Mouse (Mus musculus) gastrocnemius, adult 2 months (tissue): ENCODE measurements at regions not wholly inside any gene's neighbourhood (a gene's known extent, or its start where the extent isn't known, plus 50 kb on each side); places are given as distances from the start of the nearest gene placed in this dataset.

ENCODE experiments used
- DNase-seq: peaks from one replicate; pipeline ENCODE4 v3.0.0; 2022
- H3K27ac ChIP-seq: fragments of 200-600 bp; 2 replicates; pipeline ENCODE4 v1.8.1; 2022; ENCODE audit warnings: mild to moderate bottlenecking
- H3K4me3 ChIP-seq: fragments of 200-600 bp; 2 replicates; pipeline ENCODE4 v1.8.1; 2022; ENCODE audit warnings: mild to moderate bottlenecking, moderate library complexity
- CTCF ChIP-seq: fragments of 200-600 bp; IDR thresholded peaks from 2 replicates; pipeline ENCODE4 v1.8.1; 2022; ENCODE audit warnings: antibody characterized with exemption, mild to moderate bottlenecking, moderate library complexity
- intact Hi-C: fragments of 180-260 bp; cut with DNase I; formaldehyde crosslinking; loops from one replicate; pipeline ENCODE4 v1.15.1; 2025

- no peak for DNase-seq
- Histone ChIP-seq H3K4me3 (no peak overlapping the region), H3K27ac (no peak overlapping the region)
- intact Hi-C loops = no loop called here
- TF ChIP-seq CTCF = no peak
These were observed 94.9 kb upstream of the Plscr5 start for GRCm38 (mm10) chr9:92097806-92098205.

- intact Hi-C loops = no loop called here
- TF ChIP-seq CTCF = peak; percentile 8; the same call in 1 of the 2 replicates
- no peak for DNase-seq
- Histone ChIP-seq H3K4me3 (no peak overlapping the region), H3K27ac (no peak overlapping the region)
These were observed 63.2 kb upstream of the Plscr5 start for GRCm38 (mm10) chr9:92129504-92129903.

GRCm38 (mm10) chr9:92130445-92130844 is 62.3 kb upstream of the Plscr5 start:
- intact Hi-C loops = no loop called here
- Histone ChIP-seq H3K4me3 (no peak overlapping the region), H3K27ac (no peak overlapping the region)
- no peak for DNase-seq
- no peak for TF ChIP-seq CTCF

GRCm38 (mm10) chr9:92132440-92132839 is 60.3 kb upstream of the Plscr5 start:
- no peak for DNase-seq
- TF ChIP-seq CTCF = no peak
- no peak overlapping the region for H3K4me3 ChIP-seq
- H3K27ac ChIP-seq = no peak overlapping the region
- intact Hi-C loops = no loop called here

- TF ChIP-seq CTCF = no peak
- intact Hi-C loops = loop anchor here (10.0 kb wide), 3 partner anchors 353 to 733 kb away; no protein-coding TSS in a partner anchor
These were observed 50.8 kb upstream of the Plscr5 start for GRCm38 (mm10) chr9:92141924-92142323.

More at GRCm38 (mm10) chr9:92141924-92142323, 50.8 kb upstream of the Plscr5 start:
- H3K27ac ChIP-seq = no peak overlapping the region
- no peak overlapping the region for H3K4me3 ChIP-seq
- no peak for DNase-seq
